Mouse (Mus musculus) MEL (cell line): ENCODE measurements at regions not wholly inside any gene's neighbourhood (a gene's known extent, or its start where the extent isn't known, plus 50 kb on each side); places are given as distances from the start of the nearest gene placed in this dataset.

ENCODE experiments used
- DNase-seq: peaks from one replicate; pipeline ENCODE4 v3.0.0; 2011; ENCODE audit warnings: low read depth, low spot score
- H3K27ac ChIP-seq: 2 replicates; pipeline ENCODE4 v1.5.1; 2012; ENCODE audit warnings: low read depth, mild to moderate bottlenecking, control low read depth, low read length, moderate library complexity; ENCODE audit not compliant: control insufficient read depth
- H3K27me3 ChIP-seq, 2 experiments: fragments of 150-350 bp in 1 of 2; sonication (generic) in 1 of 2; 2 replicates each; pipeline ENCODE4 v1.6.1; 2012; ENCODE audit warnings: low read length in 2 of 2, mild to moderate bottlenecking in 2 of 2, improper control_type of control experiment in 1 of 2, moderate library complexity in 1 of 2; ENCODE audit not compliant: insufficient read depth in 2 of 2, control insufficient read depth in 1 of 2
- H3K36me3 ChIP-seq, 2 experiments: 2 replicates each; pipeline ENCODE4 v1.6.1; 2012 to 2014; ENCODE audit warnings: low read length in 2 of 2, improper control_type of control experiment in 1 of 2, inconsistent platforms in 1 of 2, mild to moderate bottlenecking in 1 of 2; ENCODE audit not compliant: insufficient read depth in 2 of 2, control insufficient read depth in 1 of 2
- H3K4me1 ChIP-seq, 2 experiments: fragments of 150-350 bp in 1 of 2; sonication (generic) in 1 of 2; 2 replicates each; pipeline ENCODE4 v1.6.1; 2012; ENCODE audit warnings: low read length in 2 of 2, improper control_type of control experiment in 1 of 2, mild to moderate bottlenecking in 1 of 2; ENCODE audit not compliant: insufficient read depth in 2 of 2, control insufficient read depth in 1 of 2
- H3K4me3 ChIP-seq, 2 experiments: fragments of 150-350 bp in 1 of 2; sonication (generic) in 1 of 2; 2 replicates each; pipeline ENCODE4 v1.5.1; 2012; ENCODE audit warnings: low read depth in 2 of 2, low read length in 2 of 2, mild to moderate bottlenecking in 2 of 2, moderate library complexity in 2 of 2, control low read depth in 1 of 2, improper control_type of control experiment in 1 of 2; ENCODE audit not compliant: control insufficient read depth in 1 of 2, insufficient read depth in 1 of 2
- H3K79me2 ChIP-seq: 2 replicates; pipeline ENCODE4 v1.6.1; 2012; ENCODE audit warnings: mild to moderate bottlenecking, low read length, moderate library complexity; ENCODE audit not compliant: control insufficient read depth, poor library complexity, insufficient read depth
- H3K9ac ChIP-seq: 2 replicates; pipeline ENCODE4 v1.6.1; 2012; ENCODE audit warnings: low read depth, mild to moderate bottlenecking, control low read depth, low read length, moderate library complexity; ENCODE audit not compliant: control insufficient read depth, poor library complexity, severe bottlenecking
- H3K9me3 ChIP-seq: fragments of 150-350 bp; sonication (generic); replicated peaks from 2 replicates; pipeline ENCODE4 v1.6.1; 2012; ENCODE audit warnings: mild to moderate bottlenecking, low read length, improper control_type of control experiment, moderate library complexity; ENCODE audit not compliant: insufficient read depth
- BHLHE40 ChIP-seq: IDR thresholded peaks from 2 replicates; pipeline ENCODE4 v1.6.1; 2012; ENCODE audit warnings: low read depth, mild to moderate bottlenecking, inconsistent platforms, low read length, improper control_type of control experiment, borderline replicate concordance
- CHD1 ChIP-seq: IDR thresholded peaks from 2 replicates; pipeline ENCODE4 v1.6.1; 2012; ENCODE audit warnings: low read depth, mild to moderate bottlenecking, inconsistent platforms, low read length, improper control_type of control experiment
- CHD2 ChIP-seq: IDR thresholded peaks from 2 replicates; pipeline ENCODE4 v1.6.1; 2011; ENCODE audit warnings: low read length, improper control_type of control experiment
- E2F4 ChIP-seq: IDR thresholded peaks from 2 replicates; pipeline ENCODE4 v1.6.1; 2011; ENCODE audit warnings: low read depth, low read length, improper control_type of control experiment, borderline replicate concordance
- EP300 ChIP-seq, 2 experiments: IDR thresholded peaks; 2 replicates each; pipeline ENCODE4 v1.6.1; 2011; ENCODE audit warnings: improper control_type of control experiment in 2 of 2, low read length in 2 of 2, low read depth in 1 of 2, mild to moderate bottlenecking in 1 of 2
- ETS1 ChIP-seq: IDR thresholded peaks from 2 replicates; pipeline ENCODE4 v1.6.1; 2012; ENCODE audit warnings: low read depth, mild to moderate bottlenecking, inconsistent platforms, low read length, improper control_type of control experiment, moderate library complexity
- GABPA ChIP-seq: IDR thresholded peaks from 2 replicates; pipeline ENCODE4 v1.6.1; 2012; ENCODE audit warnings: low read depth, mild to moderate bottlenecking, inconsistent platforms, low read length, improper control_type of control experiment, moderate library complexity
- GATA1 ChIP-seq: IDR thresholded peaks from 2 replicates; pipeline ENCODE4 v1.6.1; 2011; ENCODE audit warnings: low read depth, low read length, improper control_type of control experiment
- HCFC1 ChIP-seq: IDR thresholded peaks from 2 replicates; pipeline ENCODE4 v1.6.1; 2012; ENCODE audit warnings: low read depth, mild to moderate bottlenecking, inconsistent platforms, low read length, improper control_type of control experiment, moderate library complexity
- JUND ChIP-seq: IDR thresholded peaks from 2 replicates; pipeline ENCODE4 v1.6.1; 2011; ENCODE audit warnings: low read depth, mild to moderate bottlenecking, improper control_type of control experiment, low read length
- MAFK ChIP-seq: IDR thresholded peaks from 2 replicates; pipeline ENCODE4 v1.6.1; 2011; ENCODE audit warnings: low read depth, mild to moderate bottlenecking, low read length, improper control_type of control experiment, borderline replicate concordance
- MAZ ChIP-seq: IDR thresholded peaks from 2 replicates; pipeline ENCODE4 v1.6.1; 2012; ENCODE audit warnings: low read depth, mild to moderate bottlenecking, inconsistent platforms, low read length, improper control_type of control experiment
- MEF2A ChIP-seq: IDR thresholded peaks from 2 replicates; pipeline ENCODE4 v1.6.1; 2014; ENCODE audit warnings: low read depth, mild to moderate bottlenecking, inconsistent platforms, low read length, improper control_type of control experiment; ENCODE audit not compliant: poor library complexity, insufficient replicate concordance, severe bottlenecking; ENCODE audit errors: extremely low read depth
- MXI1 ChIP-seq: IDR thresholded peaks from 2 replicates; pipeline ENCODE4 v1.6.1; 2011; ENCODE audit warnings: mild to moderate bottlenecking, low read depth, low read length, improper control_type of control experiment
- MYB ChIP-seq: IDR thresholded peaks from 2 replicates; pipeline ENCODE4 v1.6.1; 2011; ENCODE audit warnings: mild to moderate bottlenecking, low read depth, low read length, improper control_type of control experiment
- NELFE ChIP-seq: IDR thresholded peaks from 2 replicates; pipeline ENCODE4 v1.6.1; 2011; ENCODE audit warnings: low read depth, low read length, improper control_type of control experiment
- NRF1 ChIP-seq: IDR thresholded peaks from 2 replicates; pipeline ENCODE4 v1.6.1; 2014; ENCODE audit warnings: low read depth, mild to moderate bottlenecking, inconsistent platforms, low read length, improper control_type of control experiment, moderate library complexity; ENCODE audit not compliant: poor library complexity, insufficient read depth, severe bottlenecking
- POLR2A ChIP-seq, 2 experiments: IDR thresholded peaks; 2 replicates each; pipeline ENCODE4 v1.6.1; 2011 to 2012; ENCODE audit warnings: low read length in 2 of 2, mild to moderate bottlenecking in 2 of 2, control low read depth in 1 of 2, improper control_type of control experiment in 1 of 2, low read depth in 1 of 2, moderate library complexity in 1 of 2; ENCODE audit not compliant: control insufficient read depth in 1 of 2, insufficient read depth in 1 of 2, poor library complexity in 1 of 2
- POLR2AphosphoS2 ChIP-seq: IDR thresholded peaks from 2 replicates; pipeline ENCODE4 v1.6.1; 2011; ENCODE audit warnings: low read length, improper control_type of control experiment
- POLR2AphosphoS5 ChIP-seq: IDR thresholded peaks from 2 replicates; pipeline ENCODE4 v1.6.1; 2012; ENCODE audit warnings: low read depth, borderline replicate concordance, mild to moderate bottlenecking, inconsistent platforms, low read length, moderate library complexity, mixed read lengths
- SIN3A ChIP-seq: IDR thresholded peaks from 2 replicates; pipeline ENCODE4 v1.6.1; 2012; ENCODE audit warnings: low read length, improper control_type of control experiment, inconsistent platforms
- TBP ChIP-seq: IDR thresholded peaks from 2 replicates; pipeline ENCODE4 v1.8.0; 2011; ENCODE audit warnings: low read depth, low read length, improper control_type of control experiment
- TCF12 ChIP-seq: IDR thresholded peaks from 2 replicates; pipeline ENCODE4 v1.6.1; 2014; ENCODE audit warnings: low read depth, mild to moderate bottlenecking, inconsistent platforms, low read length, improper control_type of control experiment, moderate library complexity
- UBTF ChIP-seq: IDR thresholded peaks from 2 replicates; pipeline ENCODE4 v1.6.1; 2012; ENCODE audit warnings: low read depth, mild to moderate bottlenecking, inconsistent platforms, low read length, improper control_type of control experiment, moderate library complexity, borderline replicate concordance; ENCODE audit not compliant: insufficient read depth
- USF1 ChIP-seq: IDR thresholded peaks from 2 replicates; pipeline ENCODE4 v1.6.1; 2014; ENCODE audit warnings: low read depth, mild to moderate bottlenecking, inconsistent platforms, low read length, improper control_type of control experiment, moderate library complexity
- USF2 ChIP-seq, 2 experiments: IDR thresholded peaks; 2 replicates each; pipeline ENCODE4 v1.6.1; 2011 to 2012; ENCODE audit warnings: improper control_type of control experiment in 2 of 2, low read length in 2 of 2, borderline replicate concordance in 1 of 2, inconsistent platforms in 1 of 2, low read depth in 1 of 2, mild to moderate bottlenecking in 1 of 2; ENCODE audit not compliant: insufficient read depth in 1 of 2
- ZC3H11A ChIP-seq: IDR thresholded peaks from 2 replicates; pipeline ENCODE4 v1.6.1; 2012; ENCODE audit warnings: low read depth, mild to moderate bottlenecking, inconsistent platforms, low read length, improper control_type of control experiment
- ZKSCAN1 ChIP-seq: IDR thresholded peaks from 2 replicates; pipeline ENCODE4 v1.6.1; 2012; ENCODE audit warnings: low read depth, mild to moderate bottlenecking, inconsistent platforms, low read length, improper control_type of control experiment, moderate library complexity

GRCm38 (mm10) chr5:17276782-17277578 lies 96.0 kb upstream of the Speer4f2 start:
- no peaks in the 10 kb centered on the region for H3K9me3 ChIP-seq
- no peak overlapping the region for H3K4me3 ChIP-seq
- no peak for TF ChIP-seq UBTF
- TF ChIP-seq USF2 (IDR thresholded peaks at IDR 0.05; ENCODE audit: borderline replicate concordance in 1 of 2, insufficient read depth in 1 of 2, low read depth in 1 of 2, low read length in 2 of 2): no peak
- TF ChIP-seq SIN3A: no peak
- TF ChIP-seq E2F4: no peak
- TF ChIP-seq ETS1: no peak
- TF ChIP-seq MYB: no peak
- TF ChIP-seq POLR2A (IDR thresholded peaks at IDR 0.05; ENCODE audit: control insufficient read depth in 1 of 2, insufficient read depth in 1 of 2, low read depth in 1 of 2, low read length in 2 of 2, poor library complexity in 1 of 2): no peak
- TF ChIP-seq GATA1: no peak
- TF ChIP-seq MAFK: no peak
- TF ChIP-seq NRF1: no peak
- TF ChIP-seq MEF2A: no peak
- TF ChIP-seq BHLHE40: no peak
- TF ChIP-seq CHD1: no peak
- TF ChIP-seq NELFE: no peak
- no peak for TF ChIP-seq TCF12
- TF ChIP-seq TBP: no peak
- no peak for TF ChIP-seq EP300 (IDR thresholded peaks at IDR 0.05; ENCODE audit: low read depth in 1 of 2, low read length in 2 of 2)
- peaks cover 0 to 3% of the 10 kb centered on the region in 2 experiments; a peak in 1 of 4 replicates for H3K4me1 ChIP-seq
- H3K27me3 ChIP-seq: no peaks in the 10 kb centered on the region
- no peak overlapping the region for H3K9ac ChIP-seq
- no peaks in the 10 kb centered on the region for H3K36me3 ChIP-seq
- H3K79me2 ChIP-seq: no peaks in the 10 kb centered on the region
- no peak for DNase-seq
- H3K27ac ChIP-seq: no peak overlapping the region

GRCm38 (mm10) chr5:17280203-17280602 lies 92.8 kb upstream of the Speer4f2 start:
- H3K27ac ChIP-seq: no peak overlapping the region
- no peak overlapping the region for H3K9ac ChIP-seq
- H3K27me3 ChIP-seq: no peaks in the 10 kb centered on the region
- no peak overlapping the region for H3K4me3 ChIP-seq
- H3K9me3 ChIP-seq: no peaks in the 10 kb centered on the region
- H3K4me1 ChIP-seq: peaks cover 0 to 3% of the 10 kb centered on the region in 2 experiments; a peak in 2 of 4 replicates
- TF ChIP-seq TCF12 (no peak), MXI1 (no peak), USF1 (no peak), POLR2AphosphoS2 (no peak), GABPA (no peak), E2F4 (no peak), GATA1 (no peak), JUND (no peak), BHLHE40 (no peak), HCFC1 (no peak), MAZ (no peak), ZKSCAN1 (no peak), NELFE (no peak), CHD2 (no peak), NRF1 (no peak), ZC3H11A (no peak), USF2 (IDR thresholded peaks at IDR 0.05; ENCODE audit: borderline replicate concordance in 1 of 2, insufficient read depth in 1 of 2, low read depth in 1 of 2, low read length in 2 of 2) (no peak), UBTF (no peak), POLR2AphosphoS5 (no peak), MAFK (no peak)
- no peak for DNase-seq
- no peaks in the 10 kb centered on the region for H3K36me3 ChIP-seq
- H3K79me2 ChIP-seq: no peaks in the 10 kb centered on the region
